Mouse (Mus musculus) brain, adult 2 months (tissue): ENCODE measurements at regions not wholly inside any gene's neighbourhood (a gene's known extent, or its start where the extent isn't known, plus 50 kb on each side); places are given as distances from the start of the nearest gene placed in this dataset.

Experiments used
- DNase-seq: peaks from one replicate; pipeline ENCODE4 v3.0.0; 2011; ENCODE audit warnings: low read depth, low spot score

- DNase-seq: no peak
Observed at GRCm38 (mm10) chr2:46179741-46180140, 1062.5 kb upstream of the Zeb2 start.

GRCm38 (mm10) chr2:46168488-46168887, 1051.3 kb upstream of the Zeb2 start:
- no peak for DNase-seq

GRCm38 (mm10) chr2:46149848-46150247, 1032.7 kb upstream of the Zeb2 start:
- no peak for DNase-seq

- DNase-seq: no peak
Observed at GRCm38 (mm10) chr2:46119871-46120270, 1002.7 kb upstream of the Zeb2 start.

- peak; percentile 1 for DNase-seq
Observed at GRCm38 (mm10) chr2:46106991-46107390, 989.8 kb upstream of the Zeb2 start.

GRCm38 (mm10) chr2:46065034-46065802, 948.0 kb upstream of the Zeb2 start:
- DNase-seq: no peak

- DNase-seq: no peak
Observed at GRCm38 (mm10) chr2:46055729-46056128, 938.5 kb upstream of the Zeb2 start.

- peak; percentile 39 for DNase-seq
Observed at GRCm38 (mm10) chr2:46054902-46055301, 937.7 kb upstream of the Zeb2 start.

GRCm38 (mm10) chr2:46021854-46022253, 904.7 kb upstream of the Zeb2 start:
- no peak for DNase-seq

GRCm38 (mm10) chr2:46013771-46014269, 896.6 kb upstream of the Zeb2 start:
- DNase-seq: peak; percentile 7

GRCm38 (mm10) chr2:46012716-46013115, 895.5 kb upstream of the Zeb2 start:
- no peak for DNase-seq

- DNase-seq: no peak
Observed at GRCm38 (mm10) chr2:45975157-45975556, 858.0 kb upstream of the Zeb2 start.

GRCm38 (mm10) chr2:45968635-45969034, 851.4 kb upstream of the Zeb2 start:
- DNase-seq: no peak

- no peak for DNase-seq
Observed at GRCm38 (mm10) chr2:45956792-45957330, 839.7 kb upstream of the Zeb2 start.

GRCm38 (mm10) chr2:45948758-45949157, 831.6 kb upstream of the Zeb2 start:
- DNase-seq: no peak

- DNase-seq: peak; percentile 82
Observed at GRCm38 (mm10) chr2:45925791-45926480, 808.7 kb upstream of the Zeb2 start.

- DNase-seq: no peak
Observed at GRCm38 (mm10) chr2:45908871-45909270, 791.7 kb upstream of the Zeb2 start.

GRCm38 (mm10) chr2:45904623-45905235, 787.5 kb upstream of the Zeb2 start:
- DNase-seq: no peak

GRCm38 (mm10) chr2:45904090-45904489, 786.9 kb upstream of the Zeb2 start:
- no peak for DNase-seq

- DNase-seq: no peak
Observed at GRCm38 (mm10) chr2:45903350-45903749, 786.2 kb upstream of the Zeb2 start.

- no peak for DNase-seq
Observed at GRCm38 (mm10) chr2:45901892-45902291, 784.7 kb upstream of the Zeb2 start.

- peak; percentile 40 for DNase-seq
Observed at GRCm38 (mm10) chr2:45884680-45885079, 767.5 kb upstream of the Zeb2 start.
